Mouse (Mus musculus) kidney, embryonic 15.5 days (tissue): Measurements from ENCODE around the gene Isca1. TPM values are rescaled to one million over a fixed set of nuclear protein-coding genes. Genes with fewer than 3 reads are reported as not detected.
"Not testable (repeated sequence)": the region's sequence is repeated elsewhere in the genome, so short reads cannot be mapped to it uniquely, and the experiment has no call there.

ENCODE experiments used
- ATAC-seq: fragments of 200-750 bp; cut with Nextera tagmentation; replicated peaks from 2 replicates; pipeline ENCODE4 v1.8.0; 2017; ENCODE audit warnings: moderate TSS enrichment; ENCODE audit not compliant: low FRiP score
- H3K27ac ChIP-seq: fragments of 300-500 bp; sonication (generic); 2 replicates; pipeline ENCODE4 v1.5.1; 2015; ENCODE audit warnings: mild to moderate bottlenecking, inconsistent platforms
- H3K27me3 ChIP-seq: fragments of 300-500 bp; sonication (generic); 2 replicates; pipeline ENCODE4 v1.6.1; 2015; ENCODE audit warnings: inconsistent platforms
- H3K36me3 ChIP-seq: fragments of 300-500 bp; sonication (generic); 2 replicates; pipeline ENCODE4 v1.6.1; 2015; ENCODE audit warnings: inconsistent platforms
- H3K4me1 ChIP-seq: fragments of 300-500 bp; sonication (generic); 2 replicates; pipeline ENCODE4 v1.6.1; 2015; ENCODE audit warnings: inconsistent platforms
- H3K4me2 ChIP-seq: fragments of 300-500 bp; sonication (generic); 2 replicates; pipeline ENCODE4 v1.6.1; 2015; ENCODE audit warnings: moderate library complexity, mild to moderate bottlenecking, inconsistent platforms
- H3K4me3 ChIP-seq: fragments of 300-500 bp; sonication (generic); replicated peaks from 2 replicates; pipeline ENCODE4 v1.5.1; 2015; ENCODE audit warnings: mild to moderate bottlenecking, inconsistent platforms
- H3K9ac ChIP-seq: fragments of 300-500 bp; sonication (generic); 2 replicates; pipeline ENCODE4 v1.6.1; 2015; ENCODE audit warnings: mild to moderate bottlenecking, inconsistent platforms
- H3K9me3 ChIP-seq: fragments of 300-500 bp; sonication (generic); replicated peaks from 2 replicates; pipeline ENCODE4 v1.6.1; 2016; ENCODE audit warnings: inconsistent platforms
- WGBS: fragments of 180-500 bp; shearing (Covaris S2); methylation state at CpG from one replicate; pipeline ENCODE4 v1.1.7; 2015; ENCODE audit warnings: mixed read lengths; 5-methylcytosine and 5-hydroxymethylcytosine counted together
- polyA plus RNA-seq: library from polyadenylated mRNA; unstranded; fragments of >200 nt; fragmentation: Nextera tagmentation; extraction: Ambion mirVana; gene quantifications from 2 replicates; pipeline ENCODE4 v1.2.1, GENCODE M21; 2015

Gene Isca1
- polyA plus RNA-seq = 128 and 134 TPM in 2 replicates

GRCm38 (mm10) chr13:59769296-59770163 lies at the start of gene Isca1:
TSS of gene Isca1 (minus strand) at chr13:59769810.
- Histone ChIP-seq H3K4me3 (peak within 1 kb of the TSS; percentile 89), H3K36me3 (peaks cover 27% of the 10 kb centered on the region), H3K9me3 (no peaks in the 10 kb centered on the region), H3K9ac (peak within 1 kb of the TSS; percentile 92), H3K27ac (peak within 1 kb of the TSS; percentile 100), H3K4me1 (peaks cover 48% of the 10 kb centered on the region), H3K27me3 (no peaks in the 10 kb centered on the region), H3K4me2 (peak within 1 kb of the TSS; percentile 78)
- under 1% methylated on average over 90 of the region's 91 CpGs for WGBS
- peak; percentile 97 for ATAC-seq

- peaks cover 68% of the 10 kb centered on the region for H3K36me3 ChIP-seq
- no peaks in the 10 kb centered on the region for H3K27me3 ChIP-seq
- peaks cover 29% of the 10 kb centered on the region for H3K4me1 ChIP-seq
- H3K9me3 ChIP-seq = no peaks in the 10 kb centered on the region
- WGBS = 91% methylated on average over 4 of the region's 4 CpGs
- no peak overlapping the region for H3K9ac ChIP-seq
- no peak overlapping the region for H3K27ac ChIP-seq
- H3K4me2 ChIP-seq = no peak overlapping the region
- ATAC-seq = no peak
- H3K4me3 ChIP-seq = no peak overlapping the region
These were observed 47.7 kb upstream of the Isca1 start for GRCm38 (mm10) chr13:59817352-59817751.

- Histone ChIP-seq H3K9me3 (no peaks in the 10 kb centered on the region), H3K9ac (no peak overlapping the region), H3K27me3 (no peaks in the 10 kb centered on the region), H3K4me2 (no peak overlapping the region), H3K4me1 (peaks cover 5% of the 10 kb centered on the region; the same call in 1 of the 2 replicates), H3K36me3 (peaks cover 86% of the 10 kb centered on the region), H3K27ac (no peak overlapping the region), H3K4me3 (no peak overlapping the region)
- WGBS = 88% methylated on average over 6 of the region's 6 CpGs
- ATAC-seq = peak; percentile 87; the same call in 1 of the 2 replicates
These were observed 44.5 kb upstream of the Isca1 start for GRCm38 (mm10) chr13:59814109-59814591.

- H3K9ac ChIP-seq = no peak overlapping the region
- peaks cover 95% of the 10 kb centered on the region for H3K36me3 ChIP-seq
- no peak for ATAC-seq
- no peak overlapping the region for H3K27ac ChIP-seq
- no peak overlapping the region for H3K4me2 ChIP-seq
- 95% methylated on average over 3 of the region's 3 CpGs for WGBS
- no peaks in the 10 kb centered on the region for H3K27me3 ChIP-seq
- H3K4me3 ChIP-seq = no peak overlapping the region
- no peaks in the 10 kb centered on the region for H3K4me1 ChIP-seq
- H3K9me3 ChIP-seq = no peaks in the 10 kb centered on the region
These were observed 42.0 kb upstream of the Isca1 start for GRCm38 (mm10) chr13:59811581-59811980.

GRCm38 (mm10) chr13:59801000-59801399 lies 31.4 kb upstream of the Isca1 start:
- no peaks in the 10 kb centered on the region for H3K9me3 ChIP-seq
- ATAC-seq = no peak

GRCm38 (mm10) chr13:59800077-59800476 lies 30.5 kb upstream of the Isca1 start:
- WGBS = 73% methylated on average over 2 of the region's 2 CpGs
- Histone ChIP-seq H3K27me3 (no peaks in the 10 kb centered on the region), H3K4me3 (no peak overlapping the region), H3K9ac (no peak overlapping the region), H3K27ac (no peak overlapping the region), H3K36me3 (peaks cover 99% of the 10 kb centered on the region), H3K4me2 (no peak overlapping the region), H3K4me1 (no peaks in the 10 kb centered on the region), H3K9me3 (no peaks in the 10 kb centered on the region)
- no peak for ATAC-seq

More at GRCm38 (mm10) chr13:59801000-59801399, 31.4 kb upstream of the Isca1 start:
- Histone ChIP-seq H3K27me3 (no peaks in the 10 kb centered on the region), H3K4me1 (no peaks in the 10 kb centered on the region), H3K36me3 (peaks cover 99% of the 10 kb centered on the region), H3K27ac (0 out of 2 replicates have a peak overlapping the region, but pooled peaks have one; percentile 11), H3K4me3 (no peak overlapping the region), H3K4me2 (no peak overlapping the region), H3K9ac (no peak overlapping the region)
- WGBS = 80% methylated on average over 6 of the region's 6 CpGs

- peaks cover 99% of the 10 kb centered on the region for H3K36me3 ChIP-seq
- no peaks in the 10 kb centered on the region for H3K27me3 ChIP-seq
- no peak overlapping the region for H3K9ac ChIP-seq
- no peak overlapping the region for H3K27ac ChIP-seq
- H3K9me3 ChIP-seq = no peaks in the 10 kb centered on the region
- WGBS = 96% methylated on average over 1 of the region's 1 CpGs
- H3K4me1 ChIP-seq = no peaks in the 10 kb centered on the region
- no peak for ATAC-seq
- H3K4me3 ChIP-seq = no peak overlapping the region
- H3K4me2 ChIP-seq = no peak overlapping the region
These were observed 28.7 kb upstream of the Isca1 start for GRCm38 (mm10) chr13:59798306-59798705.

- no peaks in the 10 kb centered on the region for H3K4me1 ChIP-seq
- H3K36me3 ChIP-seq = peaks cover 99% of the 10 kb centered on the region
- H3K9ac ChIP-seq = no peak overlapping the region
- no peak overlapping the region for H3K4me3 ChIP-seq
- no peak overlapping the region for H3K27ac ChIP-seq
- WGBS = 94% methylated on average over 9 of the region's 9 CpGs
- H3K9me3 ChIP-seq = no peaks in the 10 kb centered on the region
- no peaks in the 10 kb centered on the region for H3K27me3 ChIP-seq
- no peak for ATAC-seq
- H3K4me2 ChIP-seq = no peak overlapping the region
These were observed 26.8 kb upstream of the Isca1 start for GRCm38 (mm10) chr13:59796466-59796848.

- Histone ChIP-seq H3K4me1 (no peaks in the 10 kb centered on the region), H3K4me2 (no peak overlapping the region), H3K27me3 (no peaks in the 10 kb centered on the region), H3K27ac (no peak overlapping the region), H3K4me3 (no peak overlapping the region), H3K36me3 (peaks cover 99% of the 10 kb centered on the region), H3K9ac (no peak overlapping the region), H3K9me3 (no peaks in the 10 kb centered on the region)
- WGBS = 91% methylated on average over 6 of the region's 6 CpGs
- peak; percentile 66; the same call in 1 of the 2 replicates for ATAC-seq
These were observed 26.3 kb upstream of the Isca1 start for GRCm38 (mm10) chr13:59795807-59796465.

- Histone ChIP-seq H3K9ac (no peak overlapping the region), H3K4me2 (no peak overlapping the region), H3K9me3 (no peaks in the 10 kb centered on the region), H3K36me3 (peaks cover 99% of the 10 kb centered on the region), H3K27me3 (no peaks in the 10 kb centered on the region), H3K27ac (no peak overlapping the region), H3K4me1 (no peaks in the 10 kb centered on the region), H3K4me3 (no peak overlapping the region)
- no peak for ATAC-seq
- WGBS = 89% methylated on average over 1 of the region's 1 CpGs
These were observed 25.2 kb upstream of the Isca1 start for GRCm38 (mm10) chr13:59794786-59795185.

GRCm38 (mm10) chr13:59782145-59782544 lies 12.5 kb upstream of the Isca1 start, which contains the start of gene Gm49354:
TSS of gene Gm49354 (minus strand) at chr13:59782245.
- no peak within 1 kb of the TSS for H3K9ac ChIP-seq
- H3K4me3 ChIP-seq = no peak within 1 kb of the TSS
- ATAC-seq = no peak
- no peak within 1 kb of the TSS for H3K27ac ChIP-seq
- H3K36me3 ChIP-seq = peaks cover 99% of the 10 kb centered on the region
- no peak within 1 kb of the TSS for H3K4me2 ChIP-seq
- no peaks in the 10 kb centered on the region for H3K9me3 ChIP-seq
- 92% methylated on average over 7 of the region's 7 CpGs for WGBS
- no peaks in the 10 kb centered on the region for H3K27me3 ChIP-seq
- H3K4me1 ChIP-seq = no peaks in the 10 kb centered on the region

- not testable (repeated sequence) for H3K9me3 ChIP-seq, H3K4me3 ChIP-seq, H3K27me3 ChIP-seq, H3K27ac ChIP-seq, ATAC-seq, H3K9ac ChIP-seq, H3K4me2 ChIP-seq, H3K4me1 ChIP-seq
- peaks cover 99% of the 10 kb centered on the region for H3K36me3 ChIP-seq
- WGBS = 95% methylated on average over 1 of the region's 1 CpGs
These were observed 10.2 kb upstream of the Isca1 start for GRCm38 (mm10) chr13:59779744-59780264.
